Comparison of ENCODE assay signal across 8 mouse cellular contexts in the genomic region with DNA sequence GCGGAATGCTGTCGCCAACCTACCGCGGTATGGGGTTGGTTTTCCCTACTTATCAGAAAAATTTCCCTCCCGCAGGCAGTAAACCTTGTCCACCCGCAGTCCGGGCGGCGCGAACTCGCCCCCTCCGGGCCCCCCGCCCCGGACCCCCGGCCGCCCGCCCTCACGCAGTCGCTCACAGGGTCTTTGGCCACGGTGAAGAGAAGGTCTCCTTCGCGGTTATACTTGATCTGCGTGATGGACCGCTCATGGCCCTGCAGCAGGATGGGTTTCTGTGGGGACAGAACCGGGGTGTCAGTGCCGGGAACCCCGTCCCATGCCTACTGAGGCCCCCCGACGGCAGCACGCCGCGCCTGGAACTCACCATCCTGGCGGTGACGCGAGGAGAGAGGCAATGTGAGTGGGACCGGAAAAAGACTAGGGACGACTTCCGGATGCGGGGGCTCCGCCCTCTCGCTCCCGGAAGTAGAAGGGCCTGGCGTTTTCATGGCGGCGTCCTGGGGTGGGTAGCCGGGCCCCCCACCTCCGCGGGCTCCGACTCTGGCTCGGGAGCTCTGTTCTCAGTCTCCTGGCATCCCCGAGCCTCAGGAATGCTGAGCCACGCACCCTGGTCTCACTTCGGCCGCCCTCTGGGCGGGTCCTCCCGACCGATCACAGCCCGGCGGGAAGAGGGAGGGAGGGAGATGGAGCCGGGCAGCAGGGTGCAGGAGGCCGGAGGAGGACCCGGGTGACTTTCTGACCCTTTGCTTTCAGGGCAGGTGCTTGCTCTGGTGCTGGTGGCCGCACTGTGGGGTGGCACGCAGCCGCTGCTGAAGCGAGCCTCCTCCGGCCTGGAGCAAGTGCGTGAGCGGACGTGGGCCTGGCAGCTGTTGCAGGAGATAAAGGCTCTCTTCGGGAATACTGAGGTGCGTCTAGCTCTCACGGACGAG. TPM values are rescaled to one million over a fixed set of nuclear protein-coding genes. Genes with fewer than 3 reads are reported as not detected.
DNase-seq lines count a peak whose midpoint lies in the region; ATAC-seq and TF ChIP-seq lines count a peak whose summit lies in the region.

Eif3i (minus strand) TSS at position 416 of the 926 bp plus-strand sequence.
Tmem234 (plus strand) TSS at position 436 of the 926 bp plus-strand sequence.

- under 1% methylated on average over 74 of the region's 74 CpGs for WGBS in forebrain, embryonic 11.5 days
- WGBS in heart, embryonic 15.5 days = under 1% methylated on average over 74 of the region's 74 CpGs
- under 1% methylated on average over 73 of the region's 74 CpGs for WGBS in neural tube, embryonic 14.5 days

- no peaks in the 10 kb centered on the region; the same call in 1 of the 2 replicates for H3K36me3 ChIP-seq in forebrain, embryonic 11.5 days (ENCODE audit: control insufficient read depth, insufficient read depth, low read length)
- peaks cover 41% of the 10 kb centered on the region for H3K36me3 ChIP-seq in heart, embryonic 15.5 days
- H3K36me3 ChIP-seq in neural tube, embryonic 14.5 days (ENCODE audit: control insufficient read depth, insufficient read depth, low read length) = peaks cover 20% of the 10 kb centered on the region; the same call in 1 of the 2 replicates
- H3K36me3 ChIP-seq in testis, adult 2 months (ENCODE audit: control insufficient read depth, insufficient read depth, low read length) = no peaks in the 10 kb centered on the region; the same call in 1 of the 2 replicates

- H3K9ac ChIP-seq in forebrain, embryonic 11.5 days (ENCODE audit: low read length) = peak within 1 kb of the TSS; percentile 90
- H3K9ac ChIP-seq in heart, embryonic 15.5 days = peak within 1 kb of the TSS; percentile 91
- H3K9ac ChIP-seq in neural tube, embryonic 14.5 days (replicated peaks; ENCODE audit: low read depth, low read length) = peak within 1 kb of the TSS; percentile 88

- H3K27ac ChIP-seq in forebrain, embryonic 11.5 days (ENCODE audit: low read depth, low read length) = no peak within 1 kb of the TSS
- peak within 1 kb of the TSS; percentile 82 for H3K27ac ChIP-seq in heart, embryonic 15.5 days
- H3K27ac ChIP-seq in neural tube, embryonic 14.5 days (ENCODE audit: low read depth, low read length) = peak within 1 kb of the TSS; percentile 40
- peak within 1 kb of the TSS; percentile 75 for H3K27ac ChIP-seq in testis, adult 2 months (ENCODE audit: control insufficient read depth, insufficient read depth, low read depth, low read length)

- peak; percentile 83 for DNase-seq in ES-CJ7 (ENCODE audit: low read depth, low spot score)
- peak; percentile 77 for DNase-seq in c-Kit-positive CD71-positive TER-119-negative erythroid progenitor cells, embryonic 14.5 days (ENCODE audit: low read depth)
- peak; percentile 89 for DNase-seq in forebrain, embryonic 11.5 days (ENCODE audit: low spot score)
- peak; percentile 83 to 92 for DNase-seq in kidney, postnatal 25 days
- peak; percentile 84 to 89 for DNase-seq in lung, adult 18-20 months

- H3K9me3 ChIP-seq in forebrain, embryonic 11.5 days (ENCODE audit: control insufficient read depth, low read length) = no peaks in the 10 kb centered on the region
- H3K9me3 ChIP-seq in heart, embryonic 15.5 days (replicated peaks) = no peaks in the 10 kb centered on the region
- H3K9me3 ChIP-seq in neural tube, embryonic 14.5 days (ENCODE audit: control insufficient read depth, low read length) = no peaks in the 10 kb centered on the region

- H3K4me2 ChIP-seq in forebrain, embryonic 11.5 days (ENCODE audit: low read depth, low read length, severe bottlenecking) = peak within 1 kb of the TSS; percentile 81
- peak within 1 kb of the TSS; percentile 85 for H3K4me2 ChIP-seq in heart, embryonic 15.5 days
- peak within 1 kb of the TSS; percentile 86 for H3K4me2 ChIP-seq in neural tube, embryonic 14.5 days (ENCODE audit: low read depth, low read length)

- H3K27me3 ChIP-seq in forebrain, embryonic 11.5 days (ENCODE audit: control insufficient read depth, insufficient read depth, low read length) = no peaks in the 10 kb centered on the region
- H3K27me3 ChIP-seq in heart, embryonic 15.5 days = no peaks in the 10 kb centered on the region
- no peaks in the 10 kb centered on the region for H3K27me3 ChIP-seq in neural tube, embryonic 14.5 days (ENCODE audit: control insufficient read depth, insufficient read depth, low read length)
- no peaks in the 10 kb centered on the region for H3K27me3 ChIP-seq in testis, adult 2 months (ENCODE audit: control insufficient read depth, insufficient read depth, low read length)

- peak within 1 kb of the TSS; percentile 98 for H3K4me3 ChIP-seq in forebrain, embryonic 11.5 days (ENCODE audit: low read depth, low read length)
- peak within 1 kb of the TSS; percentile 96 for H3K4me3 ChIP-seq in heart, embryonic 15.5 days
- H3K4me3 ChIP-seq in neural tube, embryonic 14.5 days (ENCODE audit: low read depth, low read length) = peak within 1 kb of the TSS; percentile 99
- peak within 1 kb of the TSS; percentile 99 for H3K4me3 ChIP-seq in testis, adult 2 months (ENCODE audit: control insufficient read depth, low read depth, low read length)

- peak; percentile 87 for ATAC-seq in forebrain, embryonic 11.5 days (replicated peaks; ENCODE audit: low FRiP score)
- peak; percentile 87 for ATAC-seq in heart, embryonic 15.5 days (replicated peaks; ENCODE audit: insufficient number of reproducible peaks, insufficient read depth, low FRiP score, low read depth)
- ATAC-seq in neural tube, embryonic 14.5 days (ENCODE audit: low read depth) = peak; percentile 89

- H3K4me1 ChIP-seq in forebrain, embryonic 11.5 days (replicated peaks; ENCODE audit: control insufficient read depth, insufficient read depth, low read length) = peaks cover 3% of the 10 kb centered on the region; the same call in 1 of the 2 replicates
- peaks cover 26% of the 10 kb centered on the region for H3K4me1 ChIP-seq in heart, embryonic 15.5 days (replicated peaks)
- peaks cover 21% of the 10 kb centered on the region for H3K4me1 ChIP-seq in neural tube, embryonic 14.5 days (ENCODE audit: control insufficient read depth, insufficient read depth, low read length)
- peaks cover 4% of the 10 kb centered on the region; the same call in 1 of the 2 replicates for H3K4me1 ChIP-seq in testis, adult 2 months (ENCODE audit: control insufficient read depth, insufficient read depth, low read length)

- TF ChIP-seq CTCF in testis, adult 2 months (IDR thresholded peaks at IDR 0.05; ENCODE audit: control insufficient read depth, insufficient read depth, insufficient replicate concordance, low read depth, low read length) = no peak

- TF ChIP-seq POLR2A in testis, adult 2 months (IDR thresholded peaks at IDR 0.05; ENCODE audit: control insufficient read depth, low read depth, low read length) = peak; percentile 83

RNA-seq across cellular contexts. Expression of gene Eif3i, which starts in this region (rescaled TPM):
- polyA plus RNA-seq in forebrain, embryonic 11.5 days (2014; fragmentation: Nextera tagmentation; extraction: Ambion mirVana) = 251 and 272 TPM in 2 replicates
- 151 and 175 TPM in 2 replicates for polyA plus RNA-seq in heart, embryonic 15.5 days (2015; fragmentation: Nextera tagmentation; extraction: Ambion mirVana)
- 206 and 221 TPM in 2 replicates for polyA plus RNA-seq in neural tube, embryonic 14.5 days (2014; fragmentation: Nextera tagmentation; extraction: Ambion mirVana)
- 204 and 221 TPM in 2 replicates for polyA plus RNA-seq in testis, adult 2 months (2012; rRNA removed)

RNA-seq across cellular contexts. Expression of gene Tmem234, which starts in this region (rescaled TPM):
- polyA plus RNA-seq in forebrain, embryonic 11.5 days (2014; fragmentation: Nextera tagmentation; extraction: Ambion mirVana) = 188 and 192 TPM in 2 replicates
- 136 and 147 TPM in 2 replicates for polyA plus RNA-seq in heart, embryonic 15.5 days (2015; fragmentation: Nextera tagmentation; extraction: Ambion mirVana)
- 188 and 191 TPM in 2 replicates for polyA plus RNA-seq in neural tube, embryonic 14.5 days (2014; fragmentation: Nextera tagmentation; extraction: Ambion mirVana)
- 50.1 and 56.2 TPM in 2 replicates for polyA plus RNA-seq in testis, adult 2 months (2012; rRNA removed)
